Mouse (Mus musculus): Measurements from ENCODE around the gene Tapbp. TPM values are rescaled to one million over a fixed set of nuclear protein-coding genes. Genes with fewer than 3 reads are reported as not detected.
A peak's percentile ranks its signal among the peaks of the same experiment; 100 is the strongest.
"Not testable (repeated sequence)": the region's sequence is repeated elsewhere in the genome, so short reads cannot be mapped to it uniquely, and the experiment has no call there.

Tapbp gene
- polyA plus RNA-seq, 1 experiment from 2014 or later: 155 TPM

GRCm38 (mm10) chr17:33948090-33948904 lies 32.6 kb downstream of the Tapbp start:
- no peaks in the 10 kb centered on the region for H3K27me3 ChIP-seq
- in situ Hi-C loops (cut with MboI; ENCODE audit: low pct_unique_long_range_greater_than_20kb): no loop called here
- ChIA-PET CTCF (no interaction called here), POLR2A (interaction anchor here (3.6 kb wide), 1 partner anchor 9 kb away, joined by 15 read pairs; the partner anchor contains the start of genes Pfdn6 and Wdr46)
- DNase-seq (ENCODE audit: low read depth, low spot score) (no peak), ATAC-seq (no peak)
- TF ChIP-seq CTCF (IDR thresholded peaks at IDR 0.05): no peak

- in situ Hi-C loops (cut with MboI; ENCODE audit: low pct_unique_long_range_greater_than_20kb): no loop called here
- CTCF ChIA-PET: interaction anchor here (1.2 kb wide), 1 partner anchor 10 kb away, joined by 4 read pairs; no protein-coding TSS in a partner anchor
- TF ChIP-seq CTCF (IDR thresholded peaks at IDR 0.05): no peak
- DNase-seq (ENCODE audit: low read depth, low spot score): no peak
- POLR2A ChIA-PET: interaction anchor here (3.6 kb wide), 1 partner anchor 9 kb away, joined by 15 read pairs; the partner anchor contains the start of genes Pfdn6 and Wdr46
- no peaks in the 10 kb centered on the region for H3K27me3 ChIP-seq
- ATAC-seq: no peak
Observed at GRCm38 (mm10) chr17:33948905-33949537, 33.3 kb downstream of the Tapbp start.

- no peak for TF ChIP-seq CTCF (IDR thresholded peaks at IDR 0.05)
- ChIA-PET CTCF (interaction anchor here (1.2 to 2.4 kb wide), 2 partner anchors 9 to 11 kb away, joined by 4 to 6 read pairs; partner anchors contain the start of genes Pfdn6 and Wdr46), POLR2A (interaction anchor here (3.6 kb wide), 1 partner anchor 10 kb away, joined by 15 read pairs; the partner anchor contains the start of genes Pfdn6 and Wdr46)
- ATAC-seq: no peak
- DNase-seq (ENCODE audit: low read depth, low spot score): no peak
- H3K27me3 ChIP-seq: no peaks in the 10 kb centered on the region
- in situ Hi-C loops (cut with MboI; ENCODE audit: low pct_unique_long_range_greater_than_20kb): no loop called here
Observed at GRCm38 (mm10) chr17:33950131-33950625, 34.5 kb downstream of the Tapbp start.

- in situ Hi-C loops (cut with MboI; ENCODE audit: low pct_unique_long_range_greater_than_20kb): no loop called here
Observed at GRCm38 (mm10) chr17:33951021-33951946, 35.6 kb downstream of the Tapbp start, which contains the start of gene B3galt4. TSS of gene B3galt4 (minus strand) at chr17:33951488.

GRCm38 (mm10) chr17:33952015-33952414 lies 36.3 kb downstream of the Tapbp start:
- H3K27me3 ChIP-seq; DNase-seq (ENCODE audit: low read depth, low spot score); in situ Hi-C loops (cut with MboI; ENCODE audit: low pct_unique_long_range_greater_than_20kb); ATAC-seq; POLR2A ChIA-PET: not testable (repeated sequence)
- CTCF ChIA-PET: interaction anchor here (2.4 kb wide), 1 partner anchor 11 kb away, joined by 6 read pairs; the partner anchor contains the start of genes Pfdn6 and Wdr46

More at GRCm38 (mm10) chr17:33951021-33951946, 35.6 kb downstream of the Tapbp start, which contains the start of gene B3galt4:
- H3K27me3 ChIP-seq: no peaks in the 10 kb centered on the region
- POLR2A ChIA-PET: interaction anchor here (3.6 kb wide), 1 partner anchor 11 kb away, joined by 15 read pairs; the partner anchor contains the start of genes Pfdn6 and Wdr46
- no peak for TF ChIP-seq CTCF (IDR thresholded peaks at IDR 0.05)
- DNase-seq (ENCODE audit: low read depth, low spot score) (no peak), ATAC-seq (peak; percentile 29)
- CTCF ChIA-PET: interaction anchor here (2.4 kb wide), 1 partner anchor 11 kb away, joined by 6 read pairs; the partner anchor contains the start of genes Pfdn6 and Wdr46

GRCm38 (mm10) chr17:33952879-33953278 lies 37.2 kb downstream of the Tapbp start:
- H3K27me3 ChIP-seq: no peaks in the 10 kb centered on the region
- TF ChIP-seq CTCF (IDR thresholded peaks at IDR 0.05): no peak
- ChIA-PET POLR2A (interaction anchor here (1.7 kb wide), 1 partner anchor 13 kb away, joined by 8 read pairs; the partner anchor contains the start of genes Pfdn6 and Wdr46), CTCF (no interaction called here)
- in situ Hi-C loops (cut with MboI; ENCODE audit: low pct_unique_long_range_greater_than_20kb): no loop called here
- ATAC-seq (no peak), DNase-seq (ENCODE audit: low read depth, low spot score) (no peak)

GRCm38 (mm10) chr17:33953310-33953709 lies 37.6 kb downstream of the Tapbp start:
- DNase-seq (ENCODE audit: low read depth, low spot score) (no peak), ATAC-seq (no peak)
- CTCF ChIA-PET: no interaction called here
- in situ Hi-C loops (cut with MboI; ENCODE audit: low pct_unique_long_range_greater_than_20kb): no loop called here
- POLR2A ChIA-PET: interaction anchor here (1.7 kb wide), 1 partner anchor 13 kb away, joined by 8 read pairs; the partner anchor contains the start of genes Pfdn6 and Wdr46
- no peaks in the 10 kb centered on the region for H3K27me3 ChIP-seq
- TF ChIP-seq CTCF (IDR thresholded peaks at IDR 0.05): no peak

GRCm38 (mm10) chr17:33953961-33954565 lies 38.4 kb downstream of the Tapbp start:
- in situ Hi-C loops (cut with MboI; ENCODE audit: low pct_unique_long_range_greater_than_20kb): no loop called here

More at GRCm38 (mm10) chr17:33953961-33954565, 38.4 kb downstream of the Tapbp start:
- DNase-seq (ENCODE audit: low read depth, low spot score) (no peak), ATAC-seq (no peak)
- POLR2A ChIA-PET: interaction anchor here (1.0 to 3.2 kb wide), 5 partner anchors 11 to 45 kb away, joined by 3 to 9 read pairs (median 8); partner anchors contain the start of genes Daxx, Pfdn6, Rgl2 and Wdr46
- TF ChIP-seq CTCF (IDR thresholded peaks at IDR 0.05): no peak
- no peaks in the 10 kb centered on the region for H3K27me3 ChIP-seq
- CTCF ChIA-PET: no interaction called here
